Mouse (Mus musculus): ENCODE measurements around the gene Mvb12a. TPM values are rescaled to one million over a fixed set of nuclear protein-coding genes. Genes with fewer than 3 reads are reported as not detected.
"Not testable (repeated sequence)": the region's sequence is repeated elsewhere in the genome, so short reads cannot be mapped to it uniquely, and the experiment has no call there.

The Mvb12a gene
- polyA plus RNA-seq, 1 experiment: 61.5 TPM

DNA sequence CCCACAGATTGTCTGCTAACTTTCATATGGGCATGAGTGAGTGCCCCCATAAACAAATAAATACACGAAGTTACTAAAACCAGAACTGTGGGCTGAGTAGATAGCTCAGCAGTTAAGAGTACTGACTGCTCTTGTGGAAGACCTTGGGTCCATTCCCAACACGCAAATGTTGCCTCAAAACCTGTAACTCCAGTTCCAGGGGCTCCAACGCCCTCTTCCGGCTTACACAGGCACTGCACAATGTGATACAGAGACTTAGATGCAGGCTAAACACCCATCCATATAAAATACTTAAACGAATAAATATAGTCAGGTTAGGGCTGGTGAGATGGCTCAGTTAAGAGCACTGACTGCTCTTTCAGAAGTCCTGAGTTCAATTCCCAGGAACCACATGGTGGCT is 27.7 kb upstream of the Mvb12a start:
- TF ChIP-seq POLR2AphosphoS2 (IDR thresholded peaks at IDR 0.05; ENCODE audit: insufficient read length, low read depth): no peak
- no peak for TF ChIP-seq SRF (IDR thresholded peaks at IDR 0.05; ENCODE audit: control insufficient read depth, insufficient read length, low read depth)
- Histone ChIP-seq H3K36me3 (ENCODE audit: control insufficient read depth, insufficient read depth) (no peaks in the 10 kb centered on the region), H3K4me3 (no peak overlapping the region), H3K27me3 (ENCODE audit: control insufficient read depth, insufficient read depth, insufficient read length) (peaks cover 17% of the 10 kb centered on the region), H3ac (ENCODE audit: control insufficient read depth, insufficient read length) (no peak overlapping the region), H3K4me2 (ENCODE audit: low read depth) (no peak overlapping the region), H3K79me2 (ENCODE audit: control insufficient read depth, insufficient read depth) (no peaks in the 10 kb centered on the region)

DNA sequence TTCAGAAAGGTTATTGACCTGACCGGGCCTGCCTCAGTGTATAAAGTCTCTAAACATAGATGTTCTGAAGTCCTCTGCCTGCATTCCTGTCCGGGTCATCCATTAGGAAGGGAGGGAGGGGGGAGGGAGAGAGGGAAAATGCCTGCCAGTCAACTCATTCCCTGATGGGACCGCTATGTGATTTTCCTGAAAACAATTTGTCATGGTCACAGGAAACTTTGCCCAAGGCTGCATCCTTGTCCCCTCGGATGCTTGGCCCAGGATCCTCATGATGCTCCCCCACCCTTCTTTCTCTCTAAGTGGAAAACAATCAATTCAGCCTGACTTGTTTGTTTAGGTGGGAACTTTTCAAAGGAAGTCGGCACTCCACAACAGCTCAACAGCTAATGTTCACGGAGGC is 25.9 kb upstream of the Mvb12a start:
- Histone ChIP-seq H3ac (ENCODE audit: control insufficient read depth, insufficient read length) (no peak overlapping the region), H3K36me3 (ENCODE audit: control insufficient read depth, insufficient read depth) (no peaks in the 10 kb centered on the region), H3K27me3 (ENCODE audit: control insufficient read depth, insufficient read depth, insufficient read length) (peaks cover 3% of the 10 kb centered on the region), H3K4me3 (no peak overlapping the region), H3K79me2 (ENCODE audit: control insufficient read depth, insufficient read depth) (no peaks in the 10 kb centered on the region), H3K4me2 (ENCODE audit: low read depth) (no peak overlapping the region)
- TF ChIP-seq POLR2AphosphoS2 (IDR thresholded peaks at IDR 0.05; ENCODE audit: insufficient read length, low read depth): no peak
- TF ChIP-seq MYOD1 (IDR thresholded peaks at IDR 0.05; ENCODE audit: control insufficient read depth in 1 of 3, insufficient read length in 2 of 3, low read depth in 2 of 3): no peak
- no peak for TF ChIP-seq REST (IDR thresholded peaks at IDR 0.05; ENCODE audit: insufficient read depth, insufficient read length)
- no peak for TF ChIP-seq POLR2A (IDR thresholded peaks at IDR 0.05; ENCODE audit: insufficient read length, low read depth)
- no peak for TF ChIP-seq MYOG (IDR thresholded peaks at IDR 0.05; ENCODE audit: control insufficient read depth in 1 of 3, insufficient read depth in 1 of 3, insufficient read length in 2 of 3, low read depth in 2 of 3)
- TF ChIP-seq TCF12 (IDR thresholded peaks at IDR 0.05; ENCODE audit: insufficient read depth, poor library complexity, severe bottlenecking): no peak

GRCm38 (mm10) chr8:71519037-71519825 is 23.5 kb upstream of the Mvb12a start:
- H3K27me3 ChIP-seq (ENCODE audit: control insufficient read depth, insufficient read depth, insufficient read length); H3ac ChIP-seq (ENCODE audit: control insufficient read depth, insufficient read length); H3K79me2 ChIP-seq (ENCODE audit: control insufficient read depth, insufficient read depth); H3K4me3 ChIP-seq; H3K4me2 ChIP-seq (ENCODE audit: low read depth); H3K36me3 ChIP-seq (ENCODE audit: control insufficient read depth, insufficient read depth): not testable (repeated sequence)

DNA sequence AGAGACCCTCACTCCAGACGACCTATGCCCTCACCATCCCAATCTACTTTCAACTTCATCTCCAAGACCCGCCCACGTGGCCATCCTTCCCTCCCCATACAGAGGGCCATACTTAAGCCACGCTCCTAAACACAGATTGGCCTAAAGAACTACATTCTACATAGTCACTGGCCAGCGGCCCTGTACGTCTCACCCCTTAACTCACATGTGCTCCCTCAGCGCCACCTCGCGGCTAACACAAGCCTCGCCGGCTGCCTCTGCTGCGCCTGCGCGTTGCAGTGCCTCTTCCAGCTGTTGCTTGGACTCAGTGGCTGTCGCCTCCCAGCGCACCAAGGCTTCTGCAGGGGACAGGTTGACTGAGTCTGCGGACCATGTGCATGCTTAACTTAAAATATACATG is 21.1 kb upstream of the Mvb12a start:
- TF ChIP-seq SRF (IDR thresholded peaks at IDR 0.05; ENCODE audit: control insufficient read depth, insufficient read length, low read depth): no peak
- TF ChIP-seq POLR2AphosphoS2 (IDR thresholded peaks at IDR 0.05; ENCODE audit: insufficient read length, low read depth): no peak
- peak; percentile 28 for TF ChIP-seq TCF12 (IDR thresholded peaks at IDR 0.05; ENCODE audit: insufficient read depth, poor library complexity, severe bottlenecking)
- TF ChIP-seq CEBPB (IDR thresholded peaks at IDR 0.05; ENCODE audit: insufficient read depth, poor library complexity, severe bottlenecking): no peak
- TF ChIP-seq POLR2A (IDR thresholded peaks at IDR 0.05; ENCODE audit: insufficient read length, low read depth): no peak
- peak; percentile 38 to 87 (median 83) for TF ChIP-seq MYOG (IDR thresholded peaks at IDR 0.05; ENCODE audit: control insufficient read depth in 1 of 3, insufficient read depth in 1 of 3, insufficient read length in 2 of 3, low read depth in 2 of 3)
- TF ChIP-seq TCF3 (IDR thresholded peaks at IDR 0.05; ENCODE audit: insufficient read length, low read depth): peak; percentile 59
- peak; percentile 84 to 98 (median 98) for TF ChIP-seq MYOD1 (IDR thresholded peaks at IDR 0.05; ENCODE audit: control insufficient read depth in 1 of 3, insufficient read length in 2 of 3, low read depth in 2 of 3)
- TF ChIP-seq USF1 (IDR thresholded peaks at IDR 0.05; ENCODE audit: low read depth): peak; percentile 79
- TF ChIP-seq REST (IDR thresholded peaks at IDR 0.05; ENCODE audit: insufficient read depth, insufficient read length): no peak
- TF ChIP-seq E2F4 (IDR thresholded peaks at IDR 0.05; ENCODE audit: insufficient read depth): no peak
- TF ChIP-seq MAX (IDR thresholded peaks at IDR 0.05; ENCODE audit: low read depth): no peak

DNA sequence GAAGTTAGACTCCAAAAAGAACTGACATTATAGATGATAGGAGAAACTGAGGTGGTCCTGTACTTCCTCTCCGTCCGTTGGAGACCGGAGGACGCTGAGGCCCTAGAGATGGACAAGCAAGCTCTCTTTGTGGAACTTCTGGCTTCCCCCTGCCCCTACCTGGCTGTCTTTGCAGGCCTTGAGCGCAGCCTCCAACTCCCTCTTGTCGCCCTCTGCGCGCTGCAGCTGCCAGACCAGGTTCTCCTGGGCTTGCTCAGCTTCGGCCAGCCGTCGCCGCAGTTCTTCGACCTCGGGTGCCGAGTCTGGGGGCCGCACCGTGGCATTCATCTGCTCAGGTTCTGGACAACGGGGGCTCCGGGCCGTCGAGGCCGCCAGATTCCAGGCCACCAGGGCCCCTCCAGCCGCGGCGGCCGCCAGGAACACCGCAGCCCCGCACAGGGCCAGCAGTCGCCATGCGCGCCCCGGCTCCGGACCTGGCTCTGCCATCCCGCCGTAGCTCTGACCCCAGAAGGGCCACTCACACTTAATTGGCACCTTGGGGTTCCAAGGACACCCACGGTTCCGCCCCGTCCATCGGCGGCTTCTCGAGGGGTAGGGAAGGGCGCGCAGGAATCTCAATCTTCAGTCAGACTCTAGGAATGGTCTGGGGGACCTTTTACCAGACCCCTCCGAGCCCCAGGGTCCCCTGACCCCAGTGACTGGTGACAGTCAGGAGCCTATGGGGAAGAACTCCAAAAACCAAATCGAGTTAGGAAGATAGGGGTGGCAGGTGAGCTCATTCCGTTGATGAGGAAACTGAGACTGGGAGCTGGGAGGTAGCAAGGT is 17.3 kb upstream of the Mvb12a start, which contains the start of gene Ccdc194:
Gene Ccdc194 (minus strand): TSS at position 486 of the 825 bp plus-strand sequence.
- TF ChIP-seq USF1 (IDR thresholded peaks at IDR 0.05; ENCODE audit: low read depth) (no peak), SRF (IDR thresholded peaks at IDR 0.05; ENCODE audit: control insufficient read depth, insufficient read length, low read depth) (no peak), POLR2A (IDR thresholded peaks at IDR 0.05; ENCODE audit: insufficient read length, low read depth) (no peak), MYOD1 (IDR thresholded peaks at IDR 0.05; ENCODE audit: control insufficient read depth in 1 of 3, insufficient read length in 2 of 3, low read depth in 2 of 3) (no peak), E2F4 (IDR thresholded peaks at IDR 0.05; ENCODE audit: insufficient read depth) (no peak), MYOG (IDR thresholded peaks at IDR 0.05; ENCODE audit: control insufficient read depth in 1 of 3, insufficient read depth in 1 of 3, insufficient read length in 2 of 3, low read depth in 2 of 3) (no peak), TCF12 (IDR thresholded peaks at IDR 0.05; ENCODE audit: insufficient read depth, poor library complexity, severe bottlenecking) (no peak), CEBPB (IDR thresholded peaks at IDR 0.05; ENCODE audit: insufficient read depth, poor library complexity, severe bottlenecking) (no peak), MAX (IDR thresholded peaks at IDR 0.05; ENCODE audit: low read depth) (no peak), TCF3 (IDR thresholded peaks at IDR 0.05; ENCODE audit: insufficient read length, low read depth) (no peak), REST (IDR thresholded peaks at IDR 0.05; ENCODE audit: insufficient read depth, insufficient read length) (no peak)
- H3ac ChIP-seq (ENCODE audit: control insufficient read depth, insufficient read length): no peak within 1 kb of the TSS
- no peak within 1 kb of the TSS for H3K4me2 ChIP-seq (ENCODE audit: low read depth)
- H3K27me3 ChIP-seq (ENCODE audit: control insufficient read depth, insufficient read depth, insufficient read length): peaks cover 8% of the 10 kb centered on the region
- H3K36me3 ChIP-seq (ENCODE audit: control insufficient read depth, insufficient read depth): no peaks in the 10 kb centered on the region
- H3K4me3 ChIP-seq: no peak within 1 kb of the TSS
- H3K79me2 ChIP-seq (ENCODE audit: control insufficient read depth, insufficient read depth): no peaks in the 10 kb centered on the region

More for the DNA sequence above, 21.1 kb upstream of the Mvb12a start:
- Histone ChIP-seq H3K36me3 (ENCODE audit: control insufficient read depth, insufficient read depth) (no peaks in the 10 kb centered on the region), H3K4me3 (peak overlapping the region; percentile 4), H3K79me2 (ENCODE audit: control insufficient read depth, insufficient read depth) (no peaks in the 10 kb centered on the region), H3ac (ENCODE audit: control insufficient read depth, insufficient read length) (no peak overlapping the region), H3K4me2 (ENCODE audit: low read depth) (peak overlapping the region; percentile 76), H3K27me3 (ENCODE audit: control insufficient read depth, insufficient read depth, insufficient read length) (peaks cover 8% of the 10 kb centered on the region)
